Mouse (Mus musculus): ENCODE measurements at regions not wholly inside any gene's neighbourhood (a gene's known extent, or its start where the extent isn't known, plus 50 kb on each side); places are given as distances from the start of the nearest gene placed in this dataset.
"Not testable (repeated sequence)": the region's sequence is repeated elsewhere in the genome, so short reads cannot be mapped to it uniquely, and the experiment has no call there.

GRCm38 (mm10) chr6:37747793-37748192 is 122.8 kb upstream of the Trim24 start:
- not testable (repeated sequence) for TF ChIP-seq USF1 (IDR thresholded peaks at IDR 0.05; ENCODE audit: low read depth); POLR2A (IDR thresholded peaks at IDR 0.05; ENCODE audit: insufficient read length, low read depth); SRF (IDR thresholded peaks at IDR 0.05; ENCODE audit: control insufficient read depth, insufficient read length, low read depth); POLR2AphosphoS2 (IDR thresholded peaks at IDR 0.05; ENCODE audit: insufficient read length, low read depth); MYOD1 (IDR thresholded peaks at IDR 0.05; ENCODE audit: control insufficient read depth in 1 of 3, insufficient read length in 2 of 3, low read depth in 2 of 3); MYOG (IDR thresholded peaks at IDR 0.05; ENCODE audit: control insufficient read depth in 1 of 3, insufficient read depth in 1 of 3, insufficient read length in 2 of 3, low read depth in 2 of 3); CEBPB (IDR thresholded peaks at IDR 0.05; ENCODE audit: insufficient read depth, poor library complexity, severe bottlenecking); MAX (IDR thresholded peaks at IDR 0.05; ENCODE audit: low read depth); TCF12 (IDR thresholded peaks at IDR 0.05; ENCODE audit: insufficient read depth, poor library complexity, severe bottlenecking); REST (IDR thresholded peaks at IDR 0.05; ENCODE audit: insufficient read depth, insufficient read length)

Data from myocyte (in vitro differentiated cells).